Mouse (Mus musculus) cerebellum, adult 2 months (tissue): Measurements from ENCODE around the gene Pyroxd1.

Experiments
- CTCF ChIP-seq: fragments of 200-500 bp; IDR thresholded peaks from 2 replicates; pipeline ENCODE4 v1.5.1; 2011; ENCODE audit warnings: low read depth, mild to moderate bottlenecking, control low read depth, low read length, moderate library complexity, borderline replicate concordance; ENCODE audit not compliant: insufficient read depth
- POLR2A ChIP-seq: fragments of 200-500 bp; IDR thresholded peaks from 2 replicates; pipeline ENCODE4 v1.6.1; 2011; ENCODE audit warnings: low read length, control low read depth, borderline replicate concordance; ENCODE audit not compliant: insufficient read depth

DNA sequence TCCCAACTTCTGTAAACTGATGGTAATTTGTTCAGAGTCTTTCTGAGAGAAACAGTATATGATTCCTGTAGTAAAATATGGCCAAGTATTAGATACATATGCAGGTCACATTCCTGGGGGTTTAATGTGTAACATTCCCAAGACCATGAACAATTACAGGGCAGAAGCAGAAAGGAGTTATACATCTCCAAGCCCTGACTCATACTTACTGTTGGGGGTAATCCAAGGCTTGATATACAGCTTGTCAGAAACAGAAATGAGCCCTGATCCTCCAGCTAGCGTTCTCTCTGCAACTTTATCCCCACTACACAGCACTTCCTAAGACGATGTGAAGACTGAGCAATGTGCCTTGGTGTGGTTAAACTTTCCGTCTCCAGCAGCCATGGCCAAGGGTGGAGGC is 22.1 kb downstream of the Pyroxd1 start:
- TF ChIP-seq CTCF = no peak
- TF ChIP-seq POLR2A = no peak
